Mouse (Mus musculus): ENCODE data around the gene Brf1. TPM values are rescaled to one million over a fixed set of nuclear protein-coding genes. Genes with fewer than 3 reads are reported as not detected.
A peak's percentile ranks its signal among the peaks of the same experiment; 100 is the strongest.

The Brf1 gene
- total RNA-seq, 2 experiments from 2014 or later, result 20.8 to 21.5 TPM

GRCm38 (mm10) chr12:113031441-113031840 is 30.9 kb upstream of the Brf1 start:
- H3K27ac ChIP-seq, result peak overlapping the region; percentile 78
- H3K4me3 ChIP-seq, result no peak overlapping the region
- DNase-seq, result no peak
- TF ChIP-seq CTCF (IDR thresholded peaks at IDR 0.05), result no peak
- intact Hi-C loops (cut with DNase I), result no loop called here

- no peak for DNase-seq
- no peak for TF ChIP-seq CTCF (IDR thresholded peaks at IDR 0.05)
- intact Hi-C loops (cut with DNase I), result no loop called here
- H3K27ac ChIP-seq, result peak overlapping the region; percentile 78
- no peak overlapping the region for H3K4me3 ChIP-seq
These were observed 30.5 kb upstream of the Brf1 start for GRCm38 (mm10) chr12:113030993-113031392.

DNA sequence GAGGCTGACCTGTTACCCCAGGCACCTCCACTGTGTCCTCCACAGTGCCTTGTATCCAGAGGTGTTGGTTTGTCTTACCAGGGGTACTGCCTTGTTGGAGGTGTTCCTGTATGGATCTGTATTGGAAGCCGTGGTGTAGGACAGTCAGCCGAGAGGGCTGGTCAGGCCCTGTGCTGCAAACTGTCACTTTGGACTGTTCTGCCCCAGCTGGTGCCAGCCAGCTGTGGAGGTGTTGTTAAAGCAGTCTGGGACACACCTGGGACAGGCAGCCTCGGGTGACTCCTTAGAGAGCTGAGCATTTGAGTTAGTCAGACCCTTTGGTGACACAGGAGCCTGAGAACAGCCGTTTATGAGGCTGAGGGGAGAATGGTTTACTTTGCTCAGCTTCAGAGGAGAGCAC is 29.5 kb upstream of the Brf1 start:
- Histone ChIP-seq H3K27ac (peak overlapping the region; percentile 78), H3K4me3 (no peak overlapping the region)
- no peak for TF ChIP-seq CTCF (IDR thresholded peaks at IDR 0.05)
- DNase-seq, result no peak
- intact Hi-C loops (cut with DNase I), result no loop called here

DNA sequence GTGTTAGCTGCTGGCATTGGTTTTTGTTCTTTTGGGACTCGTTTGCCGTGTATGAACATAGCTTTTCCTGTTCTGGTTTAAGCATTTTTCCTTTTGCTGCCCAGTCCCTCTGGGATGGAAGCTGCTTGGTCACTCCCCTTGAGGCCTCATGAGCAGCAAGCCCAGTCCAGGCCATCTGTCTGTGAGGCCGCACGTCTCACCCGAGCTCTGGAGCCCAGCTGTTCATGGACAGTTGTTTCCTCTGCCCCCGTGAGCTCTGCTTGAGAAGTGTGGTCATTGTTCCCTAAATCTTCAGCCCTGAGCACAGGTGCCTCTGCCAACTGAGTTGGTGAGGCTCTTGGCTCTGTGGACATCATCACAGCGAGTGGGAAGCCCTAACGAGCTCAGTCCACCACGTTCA is 28.4 kb upstream of the Brf1 start:
- DNase-seq, result peak; percentile 41
- TF ChIP-seq CTCF (IDR thresholded peaks at IDR 0.05), result no peak
- intact Hi-C loops (cut with DNase I), result no loop called here
- no peak overlapping the region for H3K4me3 ChIP-seq
- H3K27ac ChIP-seq, result peak overlapping the region; percentile 46

DNA sequence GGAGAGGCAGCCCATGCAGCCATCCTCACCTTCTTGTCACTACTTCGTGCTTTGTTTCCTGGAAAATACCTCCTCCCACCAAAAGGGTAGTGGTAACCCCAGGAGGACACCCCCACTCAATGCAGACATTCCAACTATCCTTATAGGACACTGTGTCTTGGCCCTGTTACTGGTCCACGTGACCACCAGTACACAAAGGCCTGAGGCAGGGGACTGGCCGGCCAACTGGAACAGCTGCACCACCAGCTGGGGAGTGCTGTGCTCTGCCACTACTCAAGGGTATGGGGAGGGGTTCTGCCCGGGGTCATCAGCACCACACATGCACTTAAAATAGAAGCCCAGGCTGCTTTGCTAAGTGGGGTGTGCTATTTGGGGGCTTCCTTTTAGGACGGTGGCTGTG is 27.6 kb upstream of the Brf1 start:
- H3K4me3 ChIP-seq, result no peak overlapping the region
- peak overlapping the region; percentile 38 for H3K27ac ChIP-seq
- no peak for TF ChIP-seq CTCF (IDR thresholded peaks at IDR 0.05)
- intact Hi-C loops (cut with DNase I), result no loop called here
- no peak for DNase-seq

DNA sequence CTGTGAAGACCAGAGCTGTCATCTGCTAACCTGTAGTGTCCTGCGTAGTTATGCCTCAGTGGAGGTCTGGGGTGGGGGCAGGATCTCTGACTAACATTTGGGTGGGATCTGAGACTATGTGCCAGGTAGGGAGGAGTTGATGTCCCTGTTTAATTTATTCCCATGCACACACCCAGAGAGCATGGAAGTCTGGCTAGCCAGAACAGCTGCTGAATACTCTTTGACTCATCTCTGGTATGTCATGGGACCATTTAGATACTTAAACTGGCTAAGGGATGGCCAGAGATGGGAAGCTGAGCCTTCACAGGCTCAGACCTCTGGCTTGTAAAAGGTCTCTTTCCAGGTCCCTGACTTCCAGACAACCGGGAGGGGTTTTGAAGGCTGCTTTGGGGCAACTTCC is 27.0 kb upstream of the Brf1 start:
- DNase-seq, result no peak
- no peak overlapping the region for H3K4me3 ChIP-seq
- no peak for TF ChIP-seq CTCF (IDR thresholded peaks at IDR 0.05)
- intact Hi-C loops (cut with DNase I), result no loop called here
- H3K27ac ChIP-seq, result peak overlapping the region; percentile 38

- DNase-seq, result no peak
- no peak for TF ChIP-seq CTCF (IDR thresholded peaks at IDR 0.05)
- Histone ChIP-seq H3K27ac (no peak overlapping the region), H3K4me3 (no peak overlapping the region)
- intact Hi-C loops (cut with DNase I), result no loop called here
These were observed 26.1 kb upstream of the Brf1 start for GRCm38 (mm10) chr12:113026557-113026956.

DNA sequence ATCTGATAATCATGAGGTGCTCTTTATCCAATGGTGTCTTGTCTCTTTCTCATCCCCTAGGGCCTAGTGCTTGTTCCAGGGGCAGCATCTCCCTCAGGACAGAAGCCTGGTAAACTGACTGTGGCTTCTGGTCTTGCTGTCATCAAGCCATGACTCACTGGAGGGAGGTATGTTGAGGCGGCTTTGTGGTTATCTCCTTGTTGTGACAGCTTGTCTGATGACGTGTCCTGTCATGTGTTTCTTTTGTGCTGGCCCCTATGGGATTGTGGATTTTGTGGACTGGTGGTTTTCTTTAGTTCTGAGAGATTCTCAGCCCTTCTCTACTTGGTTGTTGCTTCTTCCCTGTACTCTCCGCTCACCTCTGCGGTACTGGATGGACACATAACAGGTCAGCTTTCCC is 22.6 kb upstream of the Brf1 start:
- no peak for DNase-seq
- H3K27ac ChIP-seq, result no peak overlapping the region
- intact Hi-C loops (cut with DNase I), result no loop called here
- no peak for TF ChIP-seq CTCF (IDR thresholded peaks at IDR 0.05)
- no peak overlapping the region for H3K4me3 ChIP-seq

DNA sequence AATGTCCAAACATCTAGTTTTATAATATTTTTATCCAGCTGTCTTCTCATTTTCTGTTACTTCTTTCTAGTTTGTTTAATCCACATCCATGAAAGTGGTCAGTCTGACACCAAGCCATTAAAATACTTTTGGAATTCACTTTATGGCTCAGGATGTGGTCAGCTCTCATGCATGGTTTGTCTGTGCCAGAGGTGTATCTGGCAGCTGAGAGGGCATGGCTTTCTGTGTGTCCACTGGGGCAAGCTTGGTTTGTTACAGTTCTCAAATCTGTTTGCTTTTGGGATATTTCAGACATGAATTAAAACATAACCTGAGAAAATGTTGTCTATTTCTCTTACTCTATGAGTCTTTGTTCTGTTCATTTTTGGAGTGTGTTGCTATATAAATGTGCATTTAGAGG is 21.0 kb upstream of the Brf1 start:
- intact Hi-C loops (cut with DNase I), result no loop called here
- TF ChIP-seq CTCF (IDR thresholded peaks at IDR 0.05), result no peak
- Histone ChIP-seq H3K27ac (no peak overlapping the region), H3K4me3 (no peak overlapping the region)
- no peak for DNase-seq

- no peak for DNase-seq
- intact Hi-C loops (cut with DNase I), result no loop called here
- H3K27ac ChIP-seq, result no peak overlapping the region
- TF ChIP-seq CTCF (IDR thresholded peaks at IDR 0.05), result no peak
- H3K4me3 ChIP-seq, result no peak overlapping the region
These were observed 18.3 kb upstream of the Brf1 start for GRCm38 (mm10) chr12:113018763-113019162.

DNA sequence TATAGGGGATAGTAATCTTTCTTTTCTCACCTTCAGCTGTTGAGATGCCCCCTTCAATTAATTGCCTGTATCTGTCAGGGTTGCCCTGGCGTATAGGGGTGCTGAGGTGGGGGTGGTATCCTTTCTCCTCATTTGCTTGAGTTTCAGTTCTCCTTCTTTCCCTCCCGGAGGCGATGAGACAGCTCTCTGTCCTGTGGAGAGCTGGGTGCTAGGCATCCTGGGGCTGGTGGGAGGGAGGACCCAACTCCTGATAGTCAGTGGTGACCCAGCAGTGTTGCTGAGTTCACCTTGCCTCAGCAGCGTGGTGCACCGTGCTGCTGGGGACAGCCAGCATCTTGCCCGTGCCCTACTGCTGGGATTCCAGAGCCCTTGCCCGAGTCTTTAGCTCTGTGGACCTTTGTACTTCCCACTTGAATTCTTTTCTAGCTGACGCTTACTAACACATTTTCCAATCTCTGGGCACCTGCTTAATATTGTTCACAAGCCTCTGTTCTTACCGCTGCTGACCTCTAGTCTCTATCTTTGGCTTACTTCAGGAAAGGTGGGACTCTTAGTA is 17.0 kb upstream of the Brf1 start:
- no peak for TF ChIP-seq CTCF (IDR thresholded peaks at IDR 0.05)
- DNase-seq, result no peak
- peak overlapping the region; percentile 20; the same call in 1 of the 2 replicates for H3K27ac ChIP-seq
- intact Hi-C loops (cut with DNase I), result no loop called here
- no peak overlapping the region for H3K4me3 ChIP-seq

DNA sequence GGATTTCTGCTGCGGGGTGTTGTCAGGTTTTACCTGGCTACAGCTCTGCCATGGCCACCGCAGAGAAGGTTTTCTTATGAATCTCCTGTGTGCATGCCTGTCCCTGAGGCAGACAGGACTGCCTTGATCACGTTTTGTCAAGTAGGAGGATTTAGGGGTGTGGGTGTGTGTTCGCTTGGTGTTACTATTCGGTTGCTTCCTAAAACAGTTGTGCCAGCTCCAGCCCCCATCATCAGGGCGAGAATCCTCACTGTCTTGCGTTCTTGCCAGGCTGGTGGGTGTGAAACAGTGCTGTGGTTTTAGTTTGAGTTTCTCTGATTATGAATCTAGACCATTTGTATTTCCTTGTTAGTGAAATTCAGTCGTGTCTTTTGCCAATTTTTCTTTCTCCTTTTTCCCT is 16.5 kb upstream of the Brf1 start:
- Histone ChIP-seq H3K27ac (peak overlapping the region; percentile 49), H3K4me3 (peak overlapping the region; percentile 32)
- TF ChIP-seq CTCF (IDR thresholded peaks at IDR 0.05), result no peak
- no peak for DNase-seq
- intact Hi-C loops (cut with DNase I), result no loop called here

DNA sequence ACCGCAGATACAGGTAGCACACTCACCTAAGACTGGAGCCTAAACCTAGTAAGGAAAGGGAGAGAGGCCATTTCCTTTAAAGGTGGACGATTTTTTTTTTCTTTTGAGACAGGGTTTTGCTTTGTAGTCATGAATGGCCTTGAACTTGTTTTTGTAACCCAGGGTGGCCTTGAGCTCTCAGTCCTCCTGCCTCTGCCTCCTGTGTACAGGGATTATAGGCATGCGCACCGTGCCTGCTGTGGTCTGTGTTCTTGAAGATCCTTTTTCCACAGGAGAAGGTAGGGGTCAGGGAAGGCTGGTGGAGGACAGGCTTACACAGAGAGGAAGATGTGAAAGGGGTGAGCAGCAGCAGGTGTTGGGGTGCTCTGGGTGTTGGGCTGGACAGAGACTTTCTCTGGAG is 15.5 kb upstream of the Brf1 start:
- DNase-seq, result no peak
- TF ChIP-seq CTCF (IDR thresholded peaks at IDR 0.05), result no peak
- H3K4me3 ChIP-seq, result peak overlapping the region; percentile 76
- peak overlapping the region; percentile 95; the same call in 1 of the 2 replicates for H3K27ac ChIP-seq
- intact Hi-C loops (cut with DNase I), result no loop called here

All from gastrocnemius, adult 2 months (tissue).